Mouse (Mus musculus): ENCODE measurements around the gene Itgad. TPM values are rescaled to one million over a fixed set of nuclear protein-coding genes. Genes with fewer than 3 reads are reported as not detected.
A peak's percentile ranks its signal among the peaks of the same experiment; 100 is the strongest.

Itgad gene
- polyA plus RNA-seq, 1 experiment = not detected

GRCm38 (mm10) chr7:128235481-128235880, 81.3 kb downstream of the Itgad start:
- TF ChIP-seq EP300 (IDR thresholded peaks at IDR 0.05; ENCODE audit: insufficient read depth, low read depth, low read length) = no peak
- H3K36me3 ChIP-seq (ENCODE audit: control insufficient read depth, insufficient read depth, low read length, poor library complexity, severe bottlenecking) = no peaks in the 10 kb centered on the region
- no peak overlapping the region for H3K9ac ChIP-seq (ENCODE audit: low read depth, poor library complexity, severe bottlenecking)
- no peak overlapping the region for H3K4me3 ChIP-seq (ENCODE audit: low read depth, low read length)
- H3K4me1 ChIP-seq (ENCODE audit: control insufficient read depth, insufficient read depth, low read length) = peaks cover 5% of the 10 kb centered on the region
- no peaks in the 10 kb centered on the region for H3K9me3 ChIP-seq (replicated peaks; ENCODE audit: control insufficient read depth, insufficient read depth, low read length, poor library complexity, severe bottlenecking)
- H3K27ac ChIP-seq (ENCODE audit: insufficient read depth, low read length) = no peak overlapping the region
- no peaks in the 10 kb centered on the region for H3K27me3 ChIP-seq (ENCODE audit: control insufficient read depth, insufficient read depth, low read length, poor library complexity, severe bottlenecking)

- H3K4me3 ChIP-seq (ENCODE audit: low read depth, low read length) = peak overlapping the region; percentile 83
- peak overlapping the region; percentile 83 for H3K9ac ChIP-seq (ENCODE audit: low read depth, poor library complexity, severe bottlenecking)
- peaks cover 5% of the 10 kb centered on the region for H3K4me1 ChIP-seq (ENCODE audit: control insufficient read depth, insufficient read depth, low read length)
- no peaks in the 10 kb centered on the region for H3K36me3 ChIP-seq (ENCODE audit: control insufficient read depth, insufficient read depth, low read length, poor library complexity, severe bottlenecking)
- no peak for TF ChIP-seq EP300 (IDR thresholded peaks at IDR 0.05; ENCODE audit: insufficient read depth, low read depth, low read length)
- no peak for TF ChIP-seq CTCF (IDR thresholded peaks at IDR 0.05; ENCODE audit: low read depth, low read length)
- TF ChIP-seq POLR2A (IDR thresholded peaks at IDR 0.05; ENCODE audit: insufficient read depth, low read length) = no peak
- H3K9me3 ChIP-seq (replicated peaks; ENCODE audit: control insufficient read depth, insufficient read depth, low read length, poor library complexity, severe bottlenecking) = no peaks in the 10 kb centered on the region
- H3K27ac ChIP-seq (ENCODE audit: insufficient read depth, low read length) = no peak overlapping the region
- no peaks in the 10 kb centered on the region for H3K27me3 ChIP-seq (ENCODE audit: control insufficient read depth, insufficient read depth, low read length, poor library complexity, severe bottlenecking)
Observed at GRCm38 (mm10) chr7:128236426-128236825, 82.2 kb downstream of the Itgad start.

GRCm38 (mm10) chr7:128236856-128237592, 82.8 kb downstream of the Itgad start, which contains the start of gene Armc5:
Armc5 (plus strand) TSS chr7:128237342.
- Histone ChIP-seq H3K9me3 (replicated peaks; ENCODE audit: control insufficient read depth, insufficient read depth, low read length, poor library complexity, severe bottlenecking) (no peaks in the 10 kb centered on the region), H3K4me3 (ENCODE audit: low read depth, low read length) (peak within 1 kb of the TSS; percentile 83), H3K27me3 (ENCODE audit: control insufficient read depth, insufficient read depth, low read length, poor library complexity, severe bottlenecking) (no peaks in the 10 kb centered on the region), H3K4me1 (ENCODE audit: control insufficient read depth, insufficient read depth, low read length) (peaks cover 5% of the 10 kb centered on the region), H3K36me3 (ENCODE audit: control insufficient read depth, insufficient read depth, low read length, poor library complexity, severe bottlenecking) (no peaks in the 10 kb centered on the region), H3K9ac (ENCODE audit: low read depth, poor library complexity, severe bottlenecking) (peak within 1 kb of the TSS; percentile 83), H3K27ac (ENCODE audit: insufficient read depth, low read length) (peak within 1 kb of the TSS; percentile 70)
- TF ChIP-seq CTCF (IDR thresholded peaks at IDR 0.05; ENCODE audit: low read depth, low read length) (peak; percentile 59), EP300 (IDR thresholded peaks at IDR 0.05; ENCODE audit: insufficient read depth, low read depth, low read length) (no peak)

- TF ChIP-seq POLR2A (IDR thresholded peaks at IDR 0.05; ENCODE audit: insufficient read depth, low read length) (no peak), EP300 (IDR thresholded peaks at IDR 0.05; ENCODE audit: insufficient read depth, low read depth, low read length) (no peak), CTCF (IDR thresholded peaks at IDR 0.05; ENCODE audit: low read depth, low read length) (no peak)
- Histone ChIP-seq H3K27ac (ENCODE audit: insufficient read depth, low read length) (peak overlapping the region; percentile 70), H3K9me3 (replicated peaks; ENCODE audit: control insufficient read depth, insufficient read depth, low read length, poor library complexity, severe bottlenecking) (no peaks in the 10 kb centered on the region), H3K36me3 (ENCODE audit: control insufficient read depth, insufficient read depth, low read length, poor library complexity, severe bottlenecking) (no peaks in the 10 kb centered on the region), H3K9ac (ENCODE audit: low read depth, poor library complexity, severe bottlenecking) (peak overlapping the region; percentile 83), H3K4me1 (ENCODE audit: control insufficient read depth, insufficient read depth, low read length) (peaks cover 5% of the 10 kb centered on the region), H3K27me3 (ENCODE audit: control insufficient read depth, insufficient read depth, low read length, poor library complexity, severe bottlenecking) (no peaks in the 10 kb centered on the region), H3K4me3 (ENCODE audit: low read depth, low read length) (peak overlapping the region; percentile 83)
Observed at GRCm38 (mm10) chr7:128237593-128237926, 83.4 kb downstream of the Itgad start.

- H3K4me1 ChIP-seq (ENCODE audit: control insufficient read depth, insufficient read depth, low read length) = peaks cover 5% of the 10 kb centered on the region
- TF ChIP-seq POLR2A (IDR thresholded peaks at IDR 0.05; ENCODE audit: insufficient read depth, low read length) (peak; percentile 63), CTCF (IDR thresholded peaks at IDR 0.05; ENCODE audit: low read depth, low read length) (no peak), EP300 (IDR thresholded peaks at IDR 0.05; ENCODE audit: insufficient read depth, low read depth, low read length) (0 out of 2 replicates have a peak, but pooled peaks have one; percentile 17)
- no peaks in the 10 kb centered on the region for H3K9me3 ChIP-seq (replicated peaks; ENCODE audit: control insufficient read depth, insufficient read depth, low read length, poor library complexity, severe bottlenecking)
- peak within 1 kb of the TSS; percentile 78 for H3K27ac ChIP-seq (ENCODE audit: insufficient read depth, low read length)
- H3K9ac ChIP-seq (ENCODE audit: low read depth, poor library complexity, severe bottlenecking) = peak within 1 kb of the TSS; percentile 83
- no peaks in the 10 kb centered on the region for H3K36me3 ChIP-seq (ENCODE audit: control insufficient read depth, insufficient read depth, low read length, poor library complexity, severe bottlenecking)
- no peaks in the 10 kb centered on the region for H3K27me3 ChIP-seq (ENCODE audit: control insufficient read depth, insufficient read depth, low read length, poor library complexity, severe bottlenecking)
- peak within 1 kb of the TSS; percentile 83 for H3K4me3 ChIP-seq (ENCODE audit: low read depth, low read length)
Observed at GRCm38 (mm10) chr7:128237927-128238778, 84.0 kb downstream of the Itgad start, which contains the start of gene 9130023H24Rik. 9130023H24Rik (minus strand) TSS chr7:128238031.

GRCm38 (mm10) chr7:128238991-128239390, 84.8 kb downstream of the Itgad start:
- Histone ChIP-seq H3K27ac (ENCODE audit: insufficient read depth, low read length) (peak overlapping the region; percentile 78; the same call in 1 of the 2 replicates), H3K4me1 (ENCODE audit: control insufficient read depth, insufficient read depth, low read length) (peaks cover 5% of the 10 kb centered on the region), H3K36me3 (ENCODE audit: control insufficient read depth, insufficient read depth, low read length, poor library complexity, severe bottlenecking) (no peaks in the 10 kb centered on the region), H3K27me3 (ENCODE audit: control insufficient read depth, insufficient read depth, low read length, poor library complexity, severe bottlenecking) (no peaks in the 10 kb centered on the region), H3K9ac (ENCODE audit: low read depth, poor library complexity, severe bottlenecking) (peak overlapping the region; percentile 54), H3K4me3 (ENCODE audit: low read depth, low read length) (no peak overlapping the region), H3K9me3 (replicated peaks; ENCODE audit: control insufficient read depth, insufficient read depth, low read length, poor library complexity, severe bottlenecking) (no peaks in the 10 kb centered on the region)
- TF ChIP-seq POLR2A (IDR thresholded peaks at IDR 0.05; ENCODE audit: insufficient read depth, low read length) = no peak
- TF ChIP-seq EP300 (IDR thresholded peaks at IDR 0.05; ENCODE audit: insufficient read depth, low read depth, low read length) = no peak
- TF ChIP-seq CTCF (IDR thresholded peaks at IDR 0.05; ENCODE audit: low read depth, low read length) = peak; percentile 4
